Mouse (Mus musculus) erythroid progenitor cell, adult 5-6 weeks (primary cell): ENCODE results near the gene 1700029I15Rik. TPM values are rescaled to one million over a fixed set of nuclear protein-coding genes. Genes with fewer than 3 reads are reported as not detected.
A peak's percentile ranks its signal among the peaks of the same experiment; 100 is the strongest.

Experiments
- ATAC-seq: replicated peaks from 2 replicates; pipeline ENCODE4 v1.8.0; 2016; ENCODE audit warnings: moderate number of reproducible peaks, mild to moderate bottlenecking, moderate TSS enrichment, inconsistent platforms; ENCODE audit not compliant: poor library complexity, low FRiP score, severe bottlenecking
- total RNA-seq, 2 experiments: library from RNA; stranded (forward) in 1 of 2; stranded (reverse) in 1 of 2; fragments of 150-400 nt in 1 of 2; fragments of 186-747, 209-891 nt in 1 of 2; gene quantifications; 2 replicates each; pipeline versions ENCODE4 v1.2.3 to v1.2.4; 2015 to 2017; ENCODE audit warnings: low replicate concordance in 2 of 2

1700029I15Rik gene
- total RNA-seq, 2 experiments from 2014 or later: 1.3 TPM; not detected in 1

GRCm38 (mm10) chr2:92372767-92373436 is 9.4 kb upstream of the 1700029I15Rik start:
- no peak for ATAC-seq

GRCm38 (mm10) chr2:92373437-92373813 is 8.9 kb upstream of the 1700029I15Rik start:
- no peak for ATAC-seq

- ATAC-seq: peak; percentile 66
These were observed 7.8 kb upstream of the 1700029I15Rik start, which contains the start of the genes Pex16 and Large2 for GRCm38 (mm10) chr2:92374514-92374913. TSS of gene Pex16 (plus strand) at chr2:92374676. TSS of gene Large2 (minus strand) at chr2:92374869.

GRCm38 (mm10) chr2:92375099-92375623 is 7.2 kb upstream of the 1700029I15Rik start:
- ATAC-seq: peak; percentile 92

- no peak; the same call in 1 of the 2 replicates for ATAC-seq
These were observed 6.5 kb upstream of the 1700029I15Rik start for GRCm38 (mm10) chr2:92375788-92376187.

GRCm38 (mm10) chr2:92376300-92376699 is 6.0 kb upstream of the 1700029I15Rik start:
- ATAC-seq: no peak

- ATAC-seq: no peak
These were observed 5.0 kb upstream of the 1700029I15Rik start for GRCm38 (mm10) chr2:92377320-92377719.

- ATAC-seq: no peak
These were observed 2.4 kb upstream of the 1700029I15Rik start for GRCm38 (mm10) chr2:92379783-92380494.

GRCm38 (mm10) chr2:92380495-92381050 is 1.8 kb upstream of the 1700029I15Rik start:
- no peak for ATAC-seq

- no peak for ATAC-seq
These were observed 1.2 kb upstream of the 1700029I15Rik start for GRCm38 (mm10) chr2:92381161-92381560.

- no peak for ATAC-seq
These were observed 421 bp downstream of the 1700029I15Rik start for GRCm38 (mm10) chr2:92382759-92383158.

- ATAC-seq: no peak
These were observed 1.8 kb downstream of the 1700029I15Rik start for GRCm38 (mm10) chr2:92384101-92384500.

- no peak for ATAC-seq
These were observed 3.0 kb downstream of the 1700029I15Rik start for GRCm38 (mm10) chr2:92385113-92386051.

- ATAC-seq: no peak
These were observed 4.7 kb downstream of the 1700029I15Rik start for GRCm38 (mm10) chr2:92386821-92387570.

- no peak for ATAC-seq
These were observed 5.3 kb downstream of the 1700029I15Rik start for GRCm38 (mm10) chr2:92387646-92388045.

- ATAC-seq: no peak
These were observed 5.8 kb downstream of the 1700029I15Rik start for GRCm38 (mm10) chr2:92388081-92388517.

GRCm38 (mm10) chr2:92388891-92389641 is 6.7 kb downstream of the 1700029I15Rik start:
- no peak for ATAC-seq

GRCm38 (mm10) chr2:92389645-92390044 is 7.3 kb downstream of the 1700029I15Rik start:
- ATAC-seq: no peak
